Mouse (Mus musculus): ENCODE results near the gene Prkd3. TPM values are rescaled to one million over a fixed set of nuclear protein-coding genes. Genes with fewer than 3 reads are reported as not detected.
A peak's percentile ranks its signal among the peaks of the same experiment; 100 is the strongest.

The Prkd3 gene
- total RNA-seq (2017) = 85.4 to 117 TPM (median 96.5 TPM) in 3 replicates

GRCm38 (mm10) chr17:79020208-79020983 lies at the start of gene Prkd3:
TSS of gene Prkd3 (minus strand) at chr17:79020816.
- no peak for ATAC-seq (replicated peaks; ENCODE audit: insufficient number of reproducible peaks, low FRiP score, low TSS enrichment, poor library complexity, severe bottlenecking)

- ATAC-seq (replicated peaks; ENCODE audit: insufficient number of reproducible peaks, low FRiP score, low TSS enrichment, poor library complexity, severe bottlenecking) = no peak
These were observed 49.3 kb upstream of the Prkd3 start for GRCm38 (mm10) chr17:79069766-79070480.

- no peak for ATAC-seq (replicated peaks; ENCODE audit: insufficient number of reproducible peaks, low FRiP score, low TSS enrichment, poor library complexity, severe bottlenecking)
These were observed 48.4 kb upstream of the Prkd3 start for GRCm38 (mm10) chr17:79069019-79069418.

GRCm38 (mm10) chr17:79068581-79068980 lies 48.0 kb upstream of the Prkd3 start:
- no peak for ATAC-seq (replicated peaks; ENCODE audit: insufficient number of reproducible peaks, low FRiP score, low TSS enrichment, poor library complexity, severe bottlenecking)

GRCm38 (mm10) chr17:79064250-79064649 lies 43.6 kb upstream of the Prkd3 start:
- ATAC-seq (replicated peaks; ENCODE audit: insufficient number of reproducible peaks, low FRiP score, low TSS enrichment, poor library complexity, severe bottlenecking) = no peak

GRCm38 (mm10) chr17:79060221-79060620 lies 39.6 kb upstream of the Prkd3 start:
- no peak for ATAC-seq (replicated peaks; ENCODE audit: insufficient number of reproducible peaks, low FRiP score, low TSS enrichment, poor library complexity, severe bottlenecking)

- ATAC-seq (replicated peaks; ENCODE audit: insufficient number of reproducible peaks, low FRiP score, low TSS enrichment, poor library complexity, severe bottlenecking) = no peak
These were observed 37.7 kb upstream of the Prkd3 start for GRCm38 (mm10) chr17:79058271-79058670.

GRCm38 (mm10) chr17:79052088-79052812 lies 31.6 kb upstream of the Prkd3 start:
- peak; percentile 73 for ATAC-seq (replicated peaks; ENCODE audit: insufficient number of reproducible peaks, low FRiP score, low TSS enrichment, poor library complexity, severe bottlenecking)

GRCm38 (mm10) chr17:79051606-79052005 lies 31.0 kb upstream of the Prkd3 start, which contains the start of gene Qpct:
TSS of gene Qpct (plus strand) at chr17:79051906.
- ATAC-seq (replicated peaks; ENCODE audit: insufficient number of reproducible peaks, low FRiP score, low TSS enrichment, poor library complexity, severe bottlenecking) = no peak

GRCm38 (mm10) chr17:79043705-79044104 lies 23.1 kb upstream of the Prkd3 start:
- ATAC-seq (replicated peaks; ENCODE audit: insufficient number of reproducible peaks, low FRiP score, low TSS enrichment, poor library complexity, severe bottlenecking) = no peak

GRCm38 (mm10) chr17:79039660-79040059 lies 19.0 kb upstream of the Prkd3 start:
- no peak for ATAC-seq (replicated peaks; ENCODE audit: insufficient number of reproducible peaks, low FRiP score, low TSS enrichment, poor library complexity, severe bottlenecking)

- no peak; the same call in 1 of the 2 replicates for ATAC-seq (replicated peaks; ENCODE audit: insufficient number of reproducible peaks, low FRiP score, low TSS enrichment, poor library complexity, severe bottlenecking)
These were observed 12.2 kb upstream of the Prkd3 start for GRCm38 (mm10) chr17:79032782-79033181.

- ATAC-seq (replicated peaks; ENCODE audit: insufficient number of reproducible peaks, low FRiP score, low TSS enrichment, poor library complexity, severe bottlenecking) = no peak
These were observed 11.0 kb upstream of the Prkd3 start for GRCm38 (mm10) chr17:79031569-79031968.

GRCm38 (mm10) chr17:79029226-79029625 lies 8.6 kb upstream of the Prkd3 start:
- ATAC-seq (replicated peaks; ENCODE audit: insufficient number of reproducible peaks, low FRiP score, low TSS enrichment, poor library complexity, severe bottlenecking) = no peak

- ATAC-seq (replicated peaks; ENCODE audit: insufficient number of reproducible peaks, low FRiP score, low TSS enrichment, poor library complexity, severe bottlenecking) = no peak
These were observed 3.9 kb upstream of the Prkd3 start for GRCm38 (mm10) chr17:79024544-79024943.

- ATAC-seq (replicated peaks; ENCODE audit: insufficient number of reproducible peaks, low FRiP score, low TSS enrichment, poor library complexity, severe bottlenecking) = no peak
These were observed 2.1 kb upstream of the Prkd3 start for GRCm38 (mm10) chr17:79022746-79023145.

GRCm38 (mm10) chr17:79020984-79021335 lies 344 bp upstream of the Prkd3 start:
- ATAC-seq (replicated peaks; ENCODE audit: insufficient number of reproducible peaks, low FRiP score, low TSS enrichment, poor library complexity, severe bottlenecking) = no peak

- ATAC-seq (replicated peaks; ENCODE audit: insufficient number of reproducible peaks, low FRiP score, low TSS enrichment, poor library complexity, severe bottlenecking) = no peak
These were observed 849 bp downstream of the Prkd3 start for GRCm38 (mm10) chr17:79019726-79020207.

- ATAC-seq (replicated peaks; ENCODE audit: insufficient number of reproducible peaks, low FRiP score, low TSS enrichment, poor library complexity, severe bottlenecking) = no peak
These were observed 2.2 kb downstream of the Prkd3 start for GRCm38 (mm10) chr17:79018422-79018821.

Measured in monocyte, adult 5-6 weeks (primary cell).